Mouse (Mus musculus) neural tube, embryonic 13.5 days (tissue): Measurements from ENCODE around the gene Papola. TPM values are rescaled to one million over a fixed set of nuclear protein-coding genes. Genes with fewer than 3 reads are reported as not detected.

Experiments used
- ATAC-seq: fragments of 200-750 bp; cut with Nextera tagmentation; 2 replicates; pipeline ENCODE4 v1.8.0; 2017; ENCODE audit warnings: low read depth, mild to moderate bottlenecking, moderate TSS enrichment, moderate library complexity
- H3K27ac ChIP-seq: fragments of 300-500 bp; sonication (generic); replicated peaks from 2 replicates; pipeline ENCODE4 v1.5.1; 2015; ENCODE audit warnings: moderate library complexity, mild to moderate bottlenecking, inconsistent platforms
- H3K27me3 ChIP-seq: fragments of 300-500 bp; sonication (generic); 2 replicates; pipeline ENCODE4 v1.6.1; 2015; ENCODE audit warnings: mild to moderate bottlenecking, inconsistent platforms
- H3K36me3 ChIP-seq: fragments of 300-500 bp; sonication (generic); 2 replicates; pipeline ENCODE4 v1.6.1; 2015; ENCODE audit warnings: mild to moderate bottlenecking, inconsistent platforms
- H3K4me1 ChIP-seq: fragments of 300-500 bp; sonication (generic); replicated peaks from 2 replicates; pipeline ENCODE4 v1.6.1; 2015; ENCODE audit warnings: inconsistent platforms
- H3K4me2 ChIP-seq: fragments of 300-500 bp; sonication (generic); 2 replicates; pipeline ENCODE4 v1.6.1; 2015; ENCODE audit warnings: inconsistent platforms, mild to moderate bottlenecking, moderate library complexity
- H3K4me3 ChIP-seq: fragments of 300-500 bp; sonication (generic); 2 replicates; pipeline ENCODE4 v1.5.1; 2015; ENCODE audit warnings: mild to moderate bottlenecking, inconsistent platforms
- H3K9ac ChIP-seq: fragments of 300-500 bp; sonication (generic); 2 replicates; pipeline ENCODE4 v1.6.1; 2015; ENCODE audit warnings: moderate library complexity, mild to moderate bottlenecking, inconsistent platforms
- H3K9me3 ChIP-seq: fragments of 300-500 bp; sonication (generic); 2 replicates; pipeline ENCODE4 v1.6.1; 2016; ENCODE audit warnings: inconsistent platforms
- WGBS: fragments of 180-500 bp; shearing (Covaris S2); methylation state at CpG from one replicate; pipeline ENCODE4 v1.1.7; 2015; 5-methylcytosine and 5-hydroxymethylcytosine counted together
- polyA plus RNA-seq: library from polyadenylated mRNA; unstranded; fragments of >200 nt; fragmentation: Nextera tagmentation; extraction: Ambion mirVana; gene quantifications from 2 replicates; pipeline ENCODE4 v1.2.1, GENCODE M21; 2015

Gene Papola
- 183 and 212 TPM in 2 replicates for polyA plus RNA-seq

- H3K27ac ChIP-seq: peak within 1 kb of the TSS; percentile 98
- peak within 1 kb of the TSS; percentile 92 for H3K4me2 ChIP-seq
- no peaks in the 10 kb centered on the region for H3K36me3 ChIP-seq
- peak within 1 kb of the TSS; percentile 94 for H3K9ac ChIP-seq
- under 1% methylated on average over 59 of the region's 85 CpGs for WGBS
- H3K4me1 ChIP-seq: peaks cover 20% of the 10 kb centered on the region
- no peaks in the 10 kb centered on the region for H3K9me3 ChIP-seq
- H3K27me3 ChIP-seq: no peaks in the 10 kb centered on the region
- peak; percentile 94 for ATAC-seq
- peak within 1 kb of the TSS; percentile 84 for H3K4me3 ChIP-seq
Observed at GRCm38 (mm10) chr12:105784196-105784999, at the start of gene Papola. Papola (plus strand) TSS chr12:105784694.

DNA sequence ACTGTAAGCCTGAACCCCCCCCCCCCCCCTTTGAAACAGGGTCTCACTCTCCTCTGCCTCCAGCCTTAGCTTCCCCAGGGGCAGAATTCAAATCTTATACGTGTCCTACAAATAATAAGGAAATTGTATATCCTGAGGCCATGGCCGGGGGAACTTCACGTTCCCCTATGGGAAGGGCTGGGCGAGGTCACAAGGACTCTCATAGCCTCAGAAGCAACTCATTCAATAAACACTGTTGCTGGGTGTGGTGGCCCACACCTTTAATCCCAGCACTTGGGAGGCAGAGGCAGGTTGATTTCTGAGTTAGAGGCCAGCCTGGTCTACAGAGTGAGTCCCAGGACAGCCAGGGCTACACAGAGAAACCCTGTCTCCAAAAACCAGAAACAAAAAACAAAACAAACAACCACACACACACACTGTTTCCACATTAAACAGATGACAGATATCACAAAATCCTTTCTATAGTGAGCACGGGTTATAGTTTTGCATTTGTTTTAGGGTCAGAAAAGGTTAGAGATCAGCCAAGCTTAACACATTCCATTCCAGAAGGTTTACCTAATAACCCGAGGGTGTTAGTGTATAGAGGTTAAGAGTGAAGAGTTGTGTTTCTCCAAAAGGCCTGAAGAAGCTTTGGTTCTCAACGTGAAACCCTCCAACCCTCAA, 49.1 kb upstream of the Papola start:
- 80% methylated on average over 7 of the region's 7 CpGs for WGBS
- H3K4me3 ChIP-seq: no peak overlapping the region

DNA sequence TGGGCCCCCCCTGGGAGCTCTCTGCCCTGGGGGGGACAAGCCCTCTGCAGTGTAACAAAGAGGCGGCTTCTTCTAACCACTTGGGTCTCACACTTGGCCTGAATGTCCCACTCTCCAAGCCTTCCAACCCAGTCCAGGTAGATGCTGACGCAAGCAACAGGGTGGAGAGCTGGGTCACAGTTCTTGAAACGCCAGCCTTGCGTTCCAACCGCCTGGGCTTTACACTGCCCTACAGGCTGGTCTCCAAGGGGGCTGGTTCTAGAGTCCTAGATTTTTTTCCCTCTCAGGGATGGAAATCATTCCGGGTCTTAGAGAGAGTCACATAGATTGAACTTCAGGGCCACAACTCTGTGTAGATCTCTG, 48.6 kb upstream of the Papola start:
- H3K4me2 ChIP-seq: no peak overlapping the region
- 90% methylated on average over 6 of the region's 6 CpGs for WGBS
- no peak overlapping the region for H3K27ac ChIP-seq
- no peak overlapping the region for H3K4me3 ChIP-seq
- H3K27me3 ChIP-seq: no peaks in the 10 kb centered on the region
- no peak overlapping the region for H3K9ac ChIP-seq
- ATAC-seq: no peak
- H3K4me1 ChIP-seq: no peaks in the 10 kb centered on the region
- H3K9me3 ChIP-seq: no peaks in the 10 kb centered on the region
- no peaks in the 10 kb centered on the region for H3K36me3 ChIP-seq

More for the DNA sequence above, 49.1 kb upstream of the Papola start:
- no peak overlapping the region for H3K4me2 ChIP-seq
- no peaks in the 10 kb centered on the region for H3K4me1 ChIP-seq
- H3K9me3 ChIP-seq: no peaks in the 10 kb centered on the region
- no peak overlapping the region for H3K9ac ChIP-seq
- no peaks in the 10 kb centered on the region for H3K27me3 ChIP-seq
- H3K27ac ChIP-seq: no peak overlapping the region
- H3K36me3 ChIP-seq: no peaks in the 10 kb centered on the region
- no peak for ATAC-seq

DNA sequence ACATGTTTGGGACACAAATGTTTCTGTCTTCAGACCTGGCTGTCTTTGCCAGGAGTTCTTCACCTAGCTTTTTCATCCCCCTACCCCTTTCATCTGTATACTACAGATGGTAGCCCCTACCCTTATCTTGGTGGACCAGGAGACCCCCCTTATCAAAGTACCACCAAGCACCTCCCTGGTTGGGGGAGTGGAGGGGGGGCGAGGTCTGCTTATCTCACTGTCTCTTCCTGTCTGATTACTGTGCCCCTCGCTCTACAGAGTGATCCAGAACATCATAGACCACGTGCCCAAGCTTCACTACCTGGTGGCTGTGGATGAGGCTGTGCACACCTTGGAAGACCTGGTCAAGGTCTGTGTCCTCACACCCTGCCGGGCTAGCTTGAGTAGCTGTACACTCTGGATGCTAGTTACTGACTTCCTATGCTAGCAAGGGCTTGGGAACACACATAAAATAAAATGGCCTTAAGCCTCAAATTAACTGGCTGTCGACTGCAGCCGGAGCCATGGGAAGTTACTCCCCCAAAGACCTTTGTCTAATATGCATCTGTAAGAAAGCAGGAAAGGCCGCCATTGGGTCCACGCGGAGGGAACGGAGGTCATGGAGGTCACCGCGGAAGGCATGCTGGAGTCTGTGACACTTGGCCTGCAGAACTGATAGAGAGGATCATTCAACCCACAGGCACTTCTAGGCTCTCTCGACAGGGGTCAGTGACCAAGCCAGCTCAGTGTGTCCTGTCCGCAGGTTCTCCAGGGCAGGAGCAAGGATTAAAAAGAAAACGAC, 46.0 kb upstream of the Papola start:
- Histone ChIP-seq H3K36me3 (no peaks in the 10 kb centered on the region), H3K9ac (no peak overlapping the region), H3K9me3 (no peaks in the 10 kb centered on the region), H3K4me3 (no peak overlapping the region), H3K4me2 (no peak overlapping the region), H3K4me1 (no peaks in the 10 kb centered on the region), H3K27ac (no peak overlapping the region), H3K27me3 (no peaks in the 10 kb centered on the region)
- no peak for ATAC-seq
- 78% methylated on average over 15 of the region's 15 CpGs for WGBS

GRCm38 (mm10) chr12:105739656-105740055, 44.8 kb upstream of the Papola start:
- 90% methylated on average over 8 of the region's 8 CpGs for WGBS
- Histone ChIP-seq H3K27me3 (no peaks in the 10 kb centered on the region), H3K4me2 (no peak overlapping the region), H3K4me1 (no peaks in the 10 kb centered on the region), H3K36me3 (no peaks in the 10 kb centered on the region), H3K9ac (no peak overlapping the region), H3K4me3 (no peak overlapping the region), H3K27ac (no peak overlapping the region), H3K9me3 (no peaks in the 10 kb centered on the region)
- no peak for ATAC-seq

DNA sequence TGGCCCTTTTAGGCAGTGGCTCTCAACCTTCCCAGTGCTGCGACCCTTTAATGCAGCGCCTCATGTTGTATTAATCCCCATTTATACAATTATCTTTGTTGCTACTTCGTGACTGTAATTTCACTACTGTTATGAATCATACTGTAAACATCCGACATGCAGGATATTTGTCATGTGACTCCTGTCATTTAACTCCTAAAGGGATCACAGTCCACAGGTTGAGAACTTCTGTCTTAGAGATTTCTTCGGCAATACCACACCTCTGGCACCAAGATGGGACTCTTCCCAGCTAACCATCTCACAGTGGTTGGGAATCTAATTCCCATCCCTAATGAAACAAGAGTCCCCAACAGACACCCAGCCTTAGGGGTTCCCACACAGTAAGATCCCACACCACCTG, 36.4 kb upstream of the Papola start:
- Histone ChIP-seq H3K9me3 (no peaks in the 10 kb centered on the region), H3K27me3 (no peaks in the 10 kb centered on the region), H3K9ac (no peak overlapping the region), H3K4me1 (no peaks in the 10 kb centered on the region), H3K4me3 (no peak overlapping the region), H3K36me3 (no peaks in the 10 kb centered on the region), H3K27ac (no peak overlapping the region), H3K4me2 (no peak overlapping the region)
- no peak for ATAC-seq
- 90% methylated on average over 5 of the region's 5 CpGs for WGBS

GRCm38 (mm10) chr12:105753813-105754212, 30.7 kb upstream of the Papola start:
- Histone ChIP-seq H3K4me1 (no peaks in the 10 kb centered on the region), H3K27ac (no peak overlapping the region), H3K36me3 (no peaks in the 10 kb centered on the region), H3K4me3 (no peak overlapping the region), H3K9ac (no peak overlapping the region), H3K4me2 (no peak overlapping the region), H3K9me3 (no peaks in the 10 kb centered on the region), H3K27me3 (no peaks in the 10 kb centered on the region)
- no peak for ATAC-seq
- 90% methylated on average over 10 of the region's 10 CpGs for WGBS

- no peak for ATAC-seq
- WGBS: 46% methylated on average over 15 of the region's 15 CpGs
- no peaks in the 10 kb centered on the region for H3K9me3 ChIP-seq
- no peak overlapping the region for H3K4me2 ChIP-seq
- H3K27me3 ChIP-seq: no peaks in the 10 kb centered on the region
- H3K36me3 ChIP-seq: no peaks in the 10 kb centered on the region
- H3K4me3 ChIP-seq: no peak overlapping the region
- no peak overlapping the region for H3K9ac ChIP-seq
- no peak overlapping the region for H3K27ac ChIP-seq
- no peaks in the 10 kb centered on the region for H3K4me1 ChIP-seq
Observed at GRCm38 (mm10) chr12:105757816-105758497, 26.5 kb upstream of the Papola start.

DNA sequence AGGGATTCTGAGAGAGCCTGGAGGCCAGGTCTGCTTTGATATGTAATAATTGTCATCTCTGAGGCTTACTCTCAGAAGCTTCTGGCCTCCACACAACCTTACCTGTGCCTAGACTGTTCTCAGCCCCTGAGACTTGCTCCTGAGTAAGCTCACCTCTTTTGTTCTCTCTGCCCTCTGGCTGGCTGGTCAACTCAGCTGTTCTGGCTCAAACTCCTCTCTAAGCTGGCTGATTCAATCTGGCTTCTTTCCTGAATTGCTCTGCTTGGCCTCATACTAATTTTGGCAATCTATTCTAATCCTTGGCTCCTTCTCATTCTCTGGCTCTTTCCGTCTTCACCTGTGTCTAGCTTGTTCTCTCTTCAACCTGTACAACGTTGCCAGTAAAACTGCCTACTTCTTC, 25.6 kb upstream of the Papola start:
- Histone ChIP-seq H3K27me3 (no peaks in the 10 kb centered on the region), H3K4me1 (no peaks in the 10 kb centered on the region), H3K4me2 (no peak overlapping the region), H3K4me3 (no peak overlapping the region), H3K36me3 (no peaks in the 10 kb centered on the region), H3K27ac (no peak overlapping the region), H3K9ac (no peak overlapping the region), H3K9me3 (no peaks in the 10 kb centered on the region)
- ATAC-seq: no peak
- 94% methylated on average over 2 of the region's 2 CpGs for WGBS

DNA sequence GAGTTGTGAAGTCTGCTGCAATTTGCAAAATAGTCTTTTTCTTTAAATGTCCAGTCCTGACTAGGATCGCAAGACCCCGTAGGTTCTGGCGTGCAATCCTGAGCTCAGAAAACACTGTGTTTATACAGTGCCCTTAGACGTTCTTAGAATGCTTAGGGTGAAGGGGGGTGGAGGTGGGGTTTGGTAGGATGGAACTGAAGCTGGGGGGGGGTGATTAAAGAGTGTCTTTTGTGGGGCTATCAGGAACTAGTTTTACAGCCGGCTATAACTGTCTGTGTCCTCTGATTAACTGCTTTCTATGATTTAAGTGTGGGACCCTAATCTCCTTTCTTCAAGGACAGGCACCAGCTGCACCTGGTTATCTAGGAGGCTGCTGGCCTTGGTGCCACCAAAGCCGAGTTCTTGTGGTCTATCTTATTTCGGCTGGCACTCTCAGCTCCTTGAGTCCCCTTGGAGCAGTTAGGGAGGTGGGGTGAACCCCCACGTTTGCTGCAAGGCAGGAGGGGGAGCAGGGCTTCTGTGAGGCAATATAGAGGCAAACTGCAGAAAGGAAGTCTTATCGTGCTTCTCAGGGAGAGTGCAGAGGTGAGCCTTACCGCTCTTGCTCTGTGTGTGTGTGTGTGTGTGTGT, 24.5 kb upstream of the Papola start:
- ATAC-seq: 0 out of 2 replicates have a peak, but pooled peaks have one; percentile 27
- WGBS: 14% methylated on average over 10 of the region's 10 CpGs
- no peak overlapping the region for H3K27ac ChIP-seq
- no peaks in the 10 kb centered on the region for H3K36me3 ChIP-seq
- H3K4me1 ChIP-seq: no peaks in the 10 kb centered on the region
- no peaks in the 10 kb centered on the region for H3K9me3 ChIP-seq
- no peak overlapping the region for H3K4me3 ChIP-seq
- H3K4me2 ChIP-seq: no peak overlapping the region
- H3K27me3 ChIP-seq: no peaks in the 10 kb centered on the region
- no peak overlapping the region for H3K9ac ChIP-seq

DNA sequence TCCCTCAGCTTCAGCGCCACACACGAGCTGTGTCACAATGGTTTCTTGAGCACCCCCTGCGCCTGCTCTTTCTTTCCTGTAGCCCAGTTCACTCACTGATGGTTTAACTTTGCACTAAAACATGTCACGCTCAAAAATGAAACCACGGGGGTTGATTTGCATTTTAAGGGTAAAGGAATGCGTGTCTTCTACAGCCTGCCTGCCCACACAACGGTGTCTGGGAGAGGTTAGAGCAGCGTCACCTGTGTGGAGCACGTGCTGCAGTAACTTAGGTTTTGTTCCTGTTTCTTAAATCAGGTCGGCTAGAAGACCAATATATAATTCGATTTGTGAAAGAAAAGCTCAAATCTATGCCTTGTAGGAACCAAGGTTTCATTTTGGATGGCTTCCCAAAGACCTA, 23.3 kb upstream of the Papola start:
- H3K4me1 ChIP-seq: no peaks in the 10 kb centered on the region
- H3K36me3 ChIP-seq: no peaks in the 10 kb centered on the region
- ATAC-seq: no peak
- H3K27me3 ChIP-seq: no peaks in the 10 kb centered on the region
- no peak overlapping the region for H3K4me2 ChIP-seq
- H3K9ac ChIP-seq: no peak overlapping the region
- H3K9me3 ChIP-seq: no peaks in the 10 kb centered on the region
- no peak overlapping the region for H3K27ac ChIP-seq
- WGBS: 41% methylated on average over 11 of the region's 11 CpGs
- no peak overlapping the region for H3K4me3 ChIP-seq
